Mouse (Mus musculus): ENCODE measurements around the gene Slc7a12. TPM values are rescaled to one million over a fixed set of nuclear protein-coding genes. Genes with fewer than 3 reads are reported as not detected.

The Slc7a12 gene
- not detected in 2 replicates for polyA plus RNA-seq (2015; fragmentation: Nextera tagmentation; extraction: Ambion mirVana)

GRCm38 (mm10) chr3:14480397-14480796, at the start of gene Slc7a12:
TSS of gene Slc7a12 (plus strand) at chr3:14480697.
- no peaks in the 10 kb centered on the region for H3K4me1 ChIP-seq (replicated peaks)
- ATAC-seq (replicated peaks; ENCODE audit: insufficient number of reproducible peaks, insufficient read depth, low FRiP score, low read depth), result no peak
- no peak within 1 kb of the TSS for H3K27ac ChIP-seq
- no peak within 1 kb of the TSS for H3K4me2 ChIP-seq
- no peaks in the 10 kb centered on the region for H3K36me3 ChIP-seq
- H3K9me3 ChIP-seq (replicated peaks), result no peaks in the 10 kb centered on the region
- H3K27me3 ChIP-seq, result no peaks in the 10 kb centered on the region
- no peak within 1 kb of the TSS for H3K9ac ChIP-seq
- no peak within 1 kb of the TSS for H3K4me3 ChIP-seq

- H3K9ac ChIP-seq, result no peak overlapping the region
- ATAC-seq (replicated peaks; ENCODE audit: insufficient number of reproducible peaks, insufficient read depth, low FRiP score, low read depth), result no peak
- no peak overlapping the region for H3K27ac ChIP-seq
Observed at GRCm38 (mm10) chr3:14432381-14432780, 48.1 kb upstream of the Slc7a12 start.

GRCm38 (mm10) chr3:14446015-14446414, 34.5 kb upstream of the Slc7a12 start:
- no peak overlapping the region for H3K9ac ChIP-seq
- no peak overlapping the region for H3K4me2 ChIP-seq
- H3K4me3 ChIP-seq, result no peak overlapping the region
- H3K27ac ChIP-seq, result no peak overlapping the region
- no peaks in the 10 kb centered on the region for H3K36me3 ChIP-seq
- no peaks in the 10 kb centered on the region for H3K4me1 ChIP-seq (replicated peaks)
- no peaks in the 10 kb centered on the region for H3K9me3 ChIP-seq (replicated peaks)
- no peak for ATAC-seq (replicated peaks; ENCODE audit: insufficient number of reproducible peaks, insufficient read depth, low FRiP score, low read depth)
- no peaks in the 10 kb centered on the region for H3K27me3 ChIP-seq
- WGBS, result 81% methylated on average over 4 of the region's 4 CpGs

More at GRCm38 (mm10) chr3:14432381-14432780, 48.1 kb upstream of the Slc7a12 start:
- 80% methylated on average over 1 of the region's 1 CpGs for WGBS
- H3K36me3 ChIP-seq, result no peaks in the 10 kb centered on the region
- no peak overlapping the region for H3K4me3 ChIP-seq
- no peak overlapping the region for H3K4me2 ChIP-seq
- H3K9me3 ChIP-seq (replicated peaks), result no peaks in the 10 kb centered on the region
- H3K27me3 ChIP-seq, result no peaks in the 10 kb centered on the region
- no peaks in the 10 kb centered on the region for H3K4me1 ChIP-seq (replicated peaks)

- no peaks in the 10 kb centered on the region for H3K27me3 ChIP-seq
- H3K9me3 ChIP-seq (replicated peaks), result no peaks in the 10 kb centered on the region
- H3K27ac ChIP-seq, result no peak overlapping the region
- no peaks in the 10 kb centered on the region for H3K4me1 ChIP-seq (replicated peaks)
- ATAC-seq (replicated peaks; ENCODE audit: insufficient number of reproducible peaks, insufficient read depth, low FRiP score, low read depth), result no peak
- no peak overlapping the region for H3K4me3 ChIP-seq
- H3K4me2 ChIP-seq, result no peak overlapping the region
- no peaks in the 10 kb centered on the region for H3K36me3 ChIP-seq
- 87% methylated on average over 4 of the region's 4 CpGs for WGBS
- no peak overlapping the region for H3K9ac ChIP-seq
Observed at GRCm38 (mm10) chr3:14446691-14447090, 33.8 kb upstream of the Slc7a12 start.

Other genes with a start within 250 kb of the Slc7a12 start
- 237 and 359 TPM in 2 replicates for gene 1810022K09Rik, start 130.6 kb downstream of the Slc7a12 start, polyA plus RNA-seq (2015; fragmentation: Nextera tagmentation; extraction: Ambion mirVana)
- 2.0 and 2.2 TPM in 2 replicates for gene Car13, start 161.0 kb downstream of the Slc7a12 start, polyA plus RNA-seq (2015; fragmentation: Nextera tagmentation; extraction: Ambion mirVana)

All from heart, embryonic 15.5 days (tissue).